Mouse (Mus musculus): Measurements from ENCODE around the gene Pwp2. TPM values are rescaled to one million over a fixed set of nuclear protein-coding genes. Genes with fewer than 3 reads are reported as not detected.
"Not testable (repeated sequence)": the region's sequence is repeated elsewhere in the genome, so short reads cannot be mapped to it uniquely, and the experiment has no call there.

Pwp2 gene
- total RNA-seq, 2 experiments from 2014 or later, result 8.6 to 8.8 TPM

GRCm38 (mm10) chr10:78140843-78141242 is 44.1 kb downstream of the Pwp2 start:
- no peak for DNase-seq

- no peak for DNase-seq
These were observed 44.7 kb downstream of the Pwp2 start for GRCm38 (mm10) chr10:78140251-78140600.

GRCm38 (mm10) chr10:78139572-78140250 is 45.2 kb downstream of the Pwp2 start:
- no peak for DNase-seq

GRCm38 (mm10) chr10:78138812-78139523 is 46.0 kb downstream of the Pwp2 start:
- peak; percentile 55 for DNase-seq

- DNase-seq, result no peak
These were observed 47.8 kb downstream of the Pwp2 start for GRCm38 (mm10) chr10:78137191-78137590.

- DNase-seq, result no peak
These were observed 49.0 kb downstream of the Pwp2 start for GRCm38 (mm10) chr10:78135947-78136346.

- no peak for DNase-seq
These were observed 49.8 kb downstream of the Pwp2 start for GRCm38 (mm10) chr10:78134975-78135798.

GRCm38 (mm10) chr10:78134400-78134799 is 50.5 kb downstream of the Pwp2 start:
- no peak for DNase-seq

- no peak for DNase-seq
These were observed 55.0 kb downstream of the Pwp2 start for GRCm38 (mm10) chr10:78129998-78130397.

GRCm38 (mm10) chr10:78129423-78129822 is 55.5 kb downstream of the Pwp2 start:
- no peak for DNase-seq

GRCm38 (mm10) chr10:78128647-78129046 is 56.3 kb downstream of the Pwp2 start:
- DNase-seq, result no peak

GRCm38 (mm10) chr10:78127931-78128330 is 57.0 kb downstream of the Pwp2 start:
- DNase-seq, result no peak

GRCm38 (mm10) chr10:78127046-78127870 is 57.7 kb downstream of the Pwp2 start:
- no peak for DNase-seq

GRCm38 (mm10) chr10:78126311-78126710 is 58.6 kb downstream of the Pwp2 start:
- DNase-seq, result no peak

- not testable (repeated sequence) for DNase-seq
These were observed 59.9 kb downstream of the Pwp2 start for GRCm38 (mm10) chr10:78125061-78125460.

GRCm38 (mm10) chr10:78124137-78124536 is 60.8 kb downstream of the Pwp2 start:
- DNase-seq, result not testable (repeated sequence)

Other genes with a start within 250 kb of the Pwp2 start
- under 1 TPM; 0.26 to 0.75 TPM for gene Trpm2, start 214.6 kb downstream of the Pwp2 start, total RNA-seq (2021)
- gene 1810043G02Rik, start 206.6 kb downstream of the Pwp2 start, total RNA-seq (2021), result 1 to 10 TPM; 5.1 to 6.3 TPM
- 10 to 100 TPM in 1 of 2 experiments, 1 to 10 TPM in 1; 9.7 to 12.2 TPM for gene Pfkl, start 175.1 kb downstream of the Pwp2 start, total RNA-seq (2021)
- gene Dnmt3l, start 143.2 kb downstream of the Pwp2 start, total RNA-seq (2021), result not detected
- gene Aire, start 141.5 kb downstream of the Pwp2 start, total RNA-seq (2021), result not detected
- 1 to 10 TPM; 2.0 to 2.3 TPM for gene Icosl, start 115.8 kb downstream of the Pwp2 start, total RNA-seq (2021)
- 100 to 1,000 TPM; 119 to 143 TPM for gene D10Jhu81e, start 15.4 kb downstream of the Pwp2 start, total RNA-seq (2021)
- gene Trappc10, start 59.5 kb upstream of the Pwp2 start, total RNA-seq (2021), result 10 to 100 TPM; 35.2 to 37.9 TPM
- 100 to 1,000 TPM; 182 to 191 TPM for gene Agpat3, start 167.3 kb upstream of the Pwp2 start, total RNA-seq (2021)
- 10 to 100 TPM; 82.0 to 91.3 TPM for gene Rrp1, start 227.9 kb upstream of the Pwp2 start, total RNA-seq (2021)
- gene Cstb, start 240.5 kb upstream of the Pwp2 start, total RNA-seq (2021), result 10 to 100 TPM; 28.5 to 40.5 TPM

Data from gastrocnemius, postnatal 10 days (tissue).